Mouse (Mus musculus): ENCODE results near the gene Olfr127. TPM values are rescaled to one million over a fixed set of nuclear protein-coding genes. Genes with fewer than 3 reads are reported as not detected.

Olfr127 gene
- polyA plus RNA-seq (2017; shearing (Covaris generic)) = under 1 TPM in 1 of 2 experiments, not detected in 1; 0.31 TPM

GRCm38 (mm10) chr17:37900137-37900536 lies at the start of gene Olfr127:
TSS of gene Olfr127 (plus strand) at chr17:37900437.

GRCm38 (mm10) chr17:37920248-37920647 lies 20.0 kb downstream of the Olfr127 start, which contains the start of gene Olfr128:
TSS of gene Olfr128 (plus strand) at chr17:37920548.

GRCm38 (mm10) chr17:37952979-37953378 lies 52.7 kb downstream of the Olfr127 start, which contains the start of gene Olfr761:
TSS of gene Olfr761 (minus strand) at chr17:37953079.

Other genes starting within 250 kb of the Olfr127 start
- under 1 TPM in 1 of 2 experiments, not detected in 1; 0.09 TPM for gene Olfr117, start 236.7 kb upstream of the Olfr127 start, polyA plus RNA-seq (2017; shearing (Covaris generic))
- under 1 TPM in 1 of 2 experiments, not detected in 1; 0.08 TPM for gene Olfr118, start 233.4 kb upstream of the Olfr127 start, polyA plus RNA-seq (2017; shearing (Covaris generic))
- gene Olfr119, start 203.9 kb upstream of the Olfr127 start, polyA plus RNA-seq (2017; shearing (Covaris generic)) = under 1 TPM in 1 of 2 experiments, not detected in 1; 0.12 TPM
- not detected for gene Olfr120, start 178.6 kb upstream of the Olfr127 start, polyA plus RNA-seq (2017; shearing (Covaris generic))
- gene Olfr121, start 151.6 kb upstream of the Olfr127 start, polyA plus RNA-seq (2017; shearing (Covaris generic)) = not detected
- gene Olfr122, start 131.8 kb upstream of the Olfr127 start, polyA plus RNA-seq (2017; shearing (Covaris generic)) = under 1 TPM in 1 of 2 experiments, not detected in 1; 0.29 TPM
- not detected for gene Olfr123, start 106.9 kb upstream of the Olfr127 start, polyA plus RNA-seq (2017; shearing (Covaris generic))
- gene Olfr124, start 100.5 kb upstream of the Olfr127 start, polyA plus RNA-seq (2017; shearing (Covaris generic)) = not detected
- not detected for gene Olfr125, start 67.5 kb upstream of the Olfr127 start, polyA plus RNA-seq (2017; shearing (Covaris generic))
- gene Olfr126, start 53.0 kb upstream of the Olfr127 start, polyA plus RNA-seq (2017; shearing (Covaris generic)) = under 1 TPM in 1 of 2 experiments, not detected in 1; 0.20 TPM
- under 1 TPM in 1 of 2 experiments, not detected in 1; 0.20 TPM for gene Olfr128, start 20.1 kb downstream of the Olfr127 start, polyA plus RNA-seq (2017; shearing (Covaris generic))
- gene Olfr761, start 52.6 kb downstream of the Olfr127 start, polyA plus RNA-seq (2017; shearing (Covaris generic)) = not detected
- under 1 TPM in 1 of 2 experiments, not detected in 1; 0.45 TPM for gene Olfr129, start 159.6 kb downstream of the Olfr127 start, polyA plus RNA-seq (2017; shearing (Covaris generic))
- not detected for gene Olfr130, start 163.5 kb downstream of the Olfr127 start, polyA plus RNA-seq (2017; shearing (Covaris generic))
- gene Olfr131, start 188.3 kb downstream of the Olfr127 start, polyA plus RNA-seq (2017; shearing (Covaris generic)) = not detected
- gene Olfr132, start 234.1 kb downstream of the Olfr127 start, polyA plus RNA-seq (2017; shearing (Covaris generic)) = under 1 TPM in 1 of 2 experiments, not detected in 1; 0.23 TPM
- not detected for gene Olfr133, start 244.8 kb downstream of the Olfr127 start, polyA plus RNA-seq (2017; shearing (Covaris generic))

Measured in activated CD4-positive, CD25-positive, alpha-beta regulatory T cell (primary cell).